Mouse (Mus musculus) megakaryocyte, embryonic 14.5 days (primary cell): ENCODE data around the gene Astn1.

Experiments
- FLI1 ChIP-seq: IDR thresholded peaks from 2 replicates; pipeline ENCODE4 v1.6.1; 2012; ENCODE audit warnings: low read length, inconsistent platforms, mixed read lengths
- GATA1 ChIP-seq: IDR thresholded peaks from 3 replicates; pipeline ENCODE4 v1.6.1; 2012; ENCODE audit warnings: mixed read lengths, low read length, inconsistent platforms, borderline replicate concordance

DNA sequence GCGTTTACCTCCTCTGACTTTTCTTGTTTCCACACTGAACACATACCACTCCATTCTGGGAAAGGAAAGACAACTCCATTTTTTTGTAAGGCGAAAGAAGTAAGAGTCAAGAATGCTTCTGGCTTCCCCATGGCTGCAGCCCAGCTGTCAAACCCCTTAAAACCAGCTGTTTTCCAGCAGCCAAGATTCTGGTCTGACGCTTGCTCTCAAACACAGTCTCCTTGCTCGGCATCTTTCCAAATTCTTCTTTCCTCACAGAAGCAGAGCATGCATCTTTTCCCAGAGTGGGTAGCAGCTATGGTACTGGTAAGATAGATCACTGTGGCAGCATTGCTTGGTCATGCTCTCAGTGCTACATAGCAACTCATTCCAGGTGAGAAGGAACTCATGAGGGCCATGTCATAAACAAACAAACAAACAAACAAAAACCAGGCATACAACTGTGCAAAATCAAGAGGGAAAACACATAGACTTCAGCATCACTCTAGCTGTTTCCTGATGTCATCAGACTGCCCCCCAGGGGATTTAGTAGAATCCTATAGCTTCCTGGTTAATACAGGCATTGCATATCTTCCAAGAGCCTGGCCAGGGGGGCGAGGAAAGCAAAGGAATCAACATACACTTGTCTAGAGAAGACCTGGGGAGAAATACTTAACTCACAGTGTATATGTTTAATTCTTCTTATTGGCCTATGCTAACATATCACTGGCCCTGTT is 8.3 kb upstream of the Astn1 start:
- no peak for TF ChIP-seq FLI1
- no peak for TF ChIP-seq GATA1
